Mouse (Mus musculus) stomach, embryonic 14.5 days (tissue): Measurements from ENCODE around the gene Fam13a. TPM values are rescaled to one million over a fixed set of nuclear protein-coding genes. Genes with fewer than 3 reads are reported as not detected.

Source experiments
- polyA plus RNA-seq: library from polyadenylated mRNA; unstranded; fragments of >200 nt; fragmentation: Nextera tagmentation; extraction: Ambion mirVana; gene quantifications from 2 replicates; pipeline ENCODE4 v1.2.1, GENCODE M21; 2014

Gene Fam13a
- polyA plus RNA-seq, 1 experiment from 2014 or later = 11.8 TPM

Other genes starting within 250 kb of the Fam13a start
- 13.2 and 16.8 TPM in 2 replicates for gene Herc3, start 193.1 kb downstream of the Fam13a start, polyA plus RNA-seq
- gene Nap1l5, start 117.5 kb downstream of the Fam13a start, polyA plus RNA-seq = 7.9 and 8.4 TPM in 2 replicates
- 16.9 and 18.6 TPM in 2 replicates for gene Tigd2, start 184.3 kb upstream of the Fam13a start, polyA plus RNA-seq